Mouse (Mus musculus) limb, embryonic 12.5 days (tissue): ENCODE measurements around the gene Oaz2. TPM values are rescaled to one million over a fixed set of nuclear protein-coding genes. Genes with fewer than 3 reads are reported as not detected.
A peak's percentile ranks its signal among the peaks of the same experiment; 100 is the strongest.
"Not testable (repeated sequence)": the region's sequence is repeated elsewhere in the genome, so short reads cannot be mapped to it uniquely, and the experiment has no call there.

Experiments used
- ATAC-seq: fragments of 200-750 bp; cut with Nextera tagmentation; 2 replicates; pipeline ENCODE4 v1.8.0; 2017; ENCODE audit warnings: low read depth, moderate TSS enrichment; ENCODE audit not compliant: insufficient number of reproducible peaks, insufficient read depth, low FRiP score, low TSS enrichment
- H3K27ac ChIP-seq: fragments of 300-500 bp; sonication (generic); 2 replicates; pipeline ENCODE4 v1.5.1; 2016; ENCODE audit warnings: mild to moderate bottlenecking, moderate library complexity
- H3K27me3 ChIP-seq: fragments of 300-500 bp; sonication (generic); 2 replicates; pipeline ENCODE4 v1.6.1; 2016; ENCODE audit warnings: mild to moderate bottlenecking, moderate library complexity
- H3K36me3 ChIP-seq: fragments of 300-500 bp; sonication (generic); 2 replicates; pipeline ENCODE4 v1.6.1; 2016; ENCODE audit warnings: mild to moderate bottlenecking, moderate library complexity
- H3K4me1 ChIP-seq: fragments of 300-500 bp; sonication (generic); replicated peaks from 2 replicates; pipeline ENCODE4 v1.6.1; 2016
- H3K4me2 ChIP-seq: fragments of 300-500 bp; sonication (generic); 2 replicates; pipeline ENCODE4 v1.6.1; 2016; ENCODE audit warnings: mild to moderate bottlenecking, moderate library complexity
- H3K4me3 ChIP-seq: fragments of 300-500 bp; sonication (generic); replicated peaks from 2 replicates; pipeline ENCODE4 v1.5.1; 2016; ENCODE audit warnings: mild to moderate bottlenecking
- H3K9ac ChIP-seq: fragments of 300-500 bp; sonication (generic); replicated peaks from 2 replicates; pipeline ENCODE4 v1.6.1; 2016; ENCODE audit warnings: mild to moderate bottlenecking, moderate library complexity
- H3K9me3 ChIP-seq: fragments of 300-500 bp; sonication (generic); 2 replicates; pipeline ENCODE4 v1.6.1; 2016; ENCODE audit warnings: mild to moderate bottlenecking, moderate library complexity
- WGBS: fragments of 180-500 bp; shearing (Covaris S2); methylation state at CpG from one replicate; pipeline ENCODE4 v1.1.7; 2016; 5-methylcytosine and 5-hydroxymethylcytosine counted together
- polyA plus RNA-seq: library from polyadenylated mRNA; unstranded; fragments of >200 nt; fragmentation: Nextera tagmentation; extraction: Ambion mirVana; gene quantifications from 2 replicates; pipeline ENCODE4 v1.2.1, GENCODE M21; 2016

Oaz2 gene
- polyA plus RNA-seq, 1 experiment from 2014 or later, result 294 TPM

GRCm38 (mm10) chr9:65676358-65677118 is 8.7 kb downstream of the Oaz2 start:
- Histone ChIP-seq H3K4me3 (peak overlapping the region; percentile 77), H3K27ac (peak overlapping the region; percentile 77), H3K36me3 (0 out of 2 replicates have a peak, but pooled peaks cover 2% of the 10 kb centered on the region), H3K4me2 (peak overlapping the region; percentile 90), H3K27me3 (no peaks in the 10 kb centered on the region), H3K4me1 (peaks cover 41% of the 10 kb centered on the region), H3K9me3 (no peaks in the 10 kb centered on the region), H3K9ac (peak overlapping the region; percentile 89)
- WGBS, result under 1% methylated on average over 42 of the region's 51 CpGs
- peak; percentile 84 for ATAC-seq

GRCm38 (mm10) chr9:65677119-65677462 is 9.3 kb downstream of the Oaz2 start:
- no peaks in the 10 kb centered on the region for H3K27me3 ChIP-seq
- peak overlapping the region; percentile 77 for H3K4me3 ChIP-seq
- WGBS, result 1% methylated on average over 3 of the region's 3 CpGs
- ATAC-seq, result no peak
- H3K4me2 ChIP-seq, result peak overlapping the region; percentile 90
- peak overlapping the region; percentile 89 for H3K9ac ChIP-seq
- H3K9me3 ChIP-seq, result no peaks in the 10 kb centered on the region
- peak overlapping the region; percentile 77 for H3K27ac ChIP-seq
- H3K4me1 ChIP-seq, result peaks cover 45% of the 10 kb centered on the region
- H3K36me3 ChIP-seq, result peaks cover 5% of the 10 kb centered on the region; the same call in 1 of the 2 replicates

DNA sequence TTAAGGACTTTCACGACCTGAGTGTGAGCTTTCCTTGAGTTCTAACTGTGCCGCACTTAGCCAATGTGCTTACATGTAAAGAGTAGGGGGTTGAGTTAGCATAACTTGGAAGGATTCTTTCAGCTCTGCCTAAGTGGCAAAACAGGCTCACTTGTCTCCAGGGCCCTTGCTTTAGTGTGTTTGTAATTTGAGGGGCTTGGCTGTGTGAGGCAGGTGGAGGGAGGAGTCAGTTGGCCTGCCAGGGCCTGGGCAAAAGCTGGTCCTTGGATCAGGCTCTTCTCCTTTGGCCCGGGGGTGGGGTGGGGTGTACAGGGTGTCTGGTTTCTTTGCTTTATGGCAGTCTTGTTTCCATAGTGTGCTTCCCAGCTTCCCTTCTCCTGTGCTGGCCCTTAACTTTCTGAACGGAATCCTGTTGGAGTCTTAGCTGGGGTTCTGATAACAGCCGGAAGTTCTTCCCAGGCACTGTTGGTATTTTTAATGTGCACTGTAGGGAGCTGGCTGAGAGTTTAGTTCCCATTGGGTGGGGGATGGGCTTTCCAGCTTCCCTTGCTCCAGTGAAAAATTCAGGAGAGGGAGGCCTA is 11.5 kb downstream of the Oaz2 start:
- peak; percentile 67 for ATAC-seq
- H3K4me3 ChIP-seq, result peak overlapping the region; percentile 77
- H3K36me3 ChIP-seq, result peaks cover 13% of the 10 kb centered on the region; the same call in 1 of the 2 replicates
- H3K4me2 ChIP-seq, result peak overlapping the region; percentile 90
- 6% methylated on average over 5 of the region's 5 CpGs for WGBS
- H3K9me3 ChIP-seq, result no peaks in the 10 kb centered on the region
- no peaks in the 10 kb centered on the region for H3K27me3 ChIP-seq
- peaks cover 46% of the 10 kb centered on the region for H3K4me1 ChIP-seq
- H3K27ac ChIP-seq, result peak overlapping the region; percentile 90
- H3K9ac ChIP-seq, result peak overlapping the region; percentile 32

DNA sequence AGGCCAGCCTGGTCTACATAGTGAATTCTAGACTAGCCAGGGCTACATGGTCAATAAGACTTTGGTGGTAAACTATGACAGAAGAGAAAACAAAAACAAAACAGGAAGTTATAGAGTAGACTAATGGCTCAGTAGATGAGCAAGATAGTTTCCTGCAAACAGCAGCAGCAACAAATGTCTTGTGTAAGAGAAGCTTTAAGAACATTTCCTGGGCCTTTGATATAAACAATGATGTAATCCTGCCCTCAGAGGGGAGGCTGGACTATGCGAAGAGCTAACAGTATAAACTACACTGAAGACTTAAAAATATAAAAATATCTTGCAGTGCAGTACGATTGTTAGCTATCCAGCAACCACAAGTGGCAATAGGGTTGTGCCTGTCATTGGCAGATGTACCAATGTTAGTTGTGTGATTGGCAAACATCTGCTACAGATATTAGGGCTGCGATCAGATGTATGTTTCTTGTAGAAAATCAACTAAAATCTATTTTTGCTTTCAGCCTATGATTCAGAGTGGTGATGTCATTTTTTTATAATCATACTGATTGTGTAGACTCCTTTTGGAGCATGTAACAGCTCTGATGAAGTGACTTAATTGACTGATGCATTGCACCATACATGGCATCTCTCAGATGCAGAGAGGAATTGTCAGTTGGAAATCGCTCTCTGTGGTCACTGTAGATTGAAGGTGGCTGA is 13.3 kb downstream of the Oaz2 start:
- Histone ChIP-seq H3K4me3 (no peak overlapping the region), H3K9ac (no peak overlapping the region), H3K27ac (no peak overlapping the region; the same call in 1 of the 2 replicates), H3K27me3 (no peaks in the 10 kb centered on the region), H3K36me3 (peaks cover 29% of the 10 kb centered on the region), H3K4me2 (no peak overlapping the region), H3K4me1 (peaks cover 46% of the 10 kb centered on the region), H3K9me3 (no peaks in the 10 kb centered on the region)
- no peak for ATAC-seq
- WGBS, result 93% methylated on average over 4 of the region's 4 CpGs

- no peak for ATAC-seq
- Histone ChIP-seq H3K27ac (no peak overlapping the region; the same call in 1 of the 2 replicates), H3K4me2 (no peak overlapping the region), H3K9me3 (no peaks in the 10 kb centered on the region), H3K27me3 (no peaks in the 10 kb centered on the region), H3K4me3 (no peak overlapping the region), H3K4me1 (peaks cover 46% of the 10 kb centered on the region), H3K36me3 (peaks cover 34% of the 10 kb centered on the region), H3K9ac (no peak overlapping the region)
- 96% methylated on average over 2 of the region's 2 CpGs for WGBS
Observed at GRCm38 (mm10) chr9:65681634-65681940, 13.8 kb downstream of the Oaz2 start.

DNA sequence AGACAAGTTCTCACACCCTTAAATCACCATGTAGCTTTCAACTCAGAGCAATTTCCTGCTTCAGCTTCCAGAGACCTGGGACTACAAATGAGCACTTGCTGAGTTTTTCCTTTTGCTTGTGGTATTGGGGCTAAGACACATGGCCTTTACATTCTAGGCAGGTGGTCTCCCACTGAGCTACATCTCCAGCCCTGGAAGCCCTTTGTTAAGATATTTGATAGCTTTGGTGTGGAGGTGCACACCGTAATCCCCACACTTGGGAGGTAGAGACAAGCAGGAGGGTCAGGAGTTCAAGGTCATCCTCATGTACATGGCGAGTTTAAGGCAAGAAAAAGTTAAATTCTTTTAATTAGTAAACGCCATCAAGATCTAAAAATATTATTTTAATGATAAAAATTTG is 14.4 kb downstream of the Oaz2 start:
- peaks cover 40% of the 10 kb centered on the region for H3K36me3 ChIP-seq
- no peaks in the 10 kb centered on the region for H3K9me3 ChIP-seq
- no peak for ATAC-seq
- H3K27me3 ChIP-seq, result no peaks in the 10 kb centered on the region
- 88% methylated on average over 3 of the region's 3 CpGs for WGBS
- H3K4me3 ChIP-seq, result no peak overlapping the region
- H3K9ac ChIP-seq, result no peak overlapping the region
- H3K27ac ChIP-seq, result no peak overlapping the region
- H3K4me2 ChIP-seq, result no peak overlapping the region
- H3K4me1 ChIP-seq, result peaks cover 45% of the 10 kb centered on the region

DNA sequence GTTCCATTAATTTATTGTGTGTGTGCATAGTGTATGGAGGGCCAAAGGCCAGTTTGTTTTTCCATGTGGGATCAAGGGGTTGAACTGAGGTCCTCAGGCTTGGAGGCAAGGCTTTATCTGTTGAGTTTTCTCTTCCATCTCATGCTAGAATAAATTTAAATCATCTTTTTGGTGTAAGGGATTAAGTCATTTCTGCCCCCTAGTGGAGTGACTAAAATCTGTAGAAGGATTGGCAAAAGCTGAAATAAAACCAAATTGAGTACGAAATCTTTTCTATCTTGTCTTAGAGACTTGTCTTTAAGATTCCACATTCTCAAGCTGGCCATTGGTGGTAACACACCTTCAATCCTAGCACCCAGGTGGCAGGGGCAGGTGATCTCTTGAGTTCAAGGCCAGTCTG is 15.2 kb downstream of the Oaz2 start:
- WGBS, result 83% methylated on average over 1 of the region's 1 CpGs
- no peak overlapping the region for H3K4me3 ChIP-seq
- no peaks in the 10 kb centered on the region for H3K27me3 ChIP-seq
- ATAC-seq, result no peak
- no peak overlapping the region for H3K4me2 ChIP-seq
- no peaks in the 10 kb centered on the region for H3K9me3 ChIP-seq
- no peak overlapping the region for H3K27ac ChIP-seq
- peaks cover 48% of the 10 kb centered on the region for H3K36me3 ChIP-seq
- H3K9ac ChIP-seq, result no peak overlapping the region
- H3K4me1 ChIP-seq, result peaks cover 36% of the 10 kb centered on the region

DNA sequence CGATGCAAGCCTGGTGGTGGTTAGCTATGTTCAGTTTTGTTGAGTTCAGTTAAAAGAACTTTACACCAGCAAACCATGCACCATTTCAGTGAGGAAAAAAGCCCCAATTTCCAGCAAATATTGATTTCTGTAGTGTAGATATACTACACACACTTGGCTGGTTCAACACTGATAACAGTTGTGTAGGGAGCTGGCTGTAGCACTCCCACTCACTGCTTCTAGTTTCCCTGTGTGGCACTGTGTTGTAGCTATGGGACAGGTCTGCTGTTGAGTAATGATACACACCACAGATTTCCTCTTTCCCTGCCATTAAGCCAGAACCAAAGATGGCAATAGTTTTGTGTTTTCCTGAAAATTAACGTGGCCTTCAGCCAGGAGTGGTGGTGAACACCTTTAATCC is 16.9 kb downstream of the Oaz2 start:
- Histone ChIP-seq H3K36me3 (peaks cover 58% of the 10 kb centered on the region), H3K27ac (no peak overlapping the region)
- 86% methylated on average over 2 of the region's 2 CpGs for WGBS

GRCm38 (mm10) chr9:65689869-65690268 is 22.1 kb downstream of the Oaz2 start:
- H3K36me3 ChIP-seq, result peaks cover 83% of the 10 kb centered on the region
- H3K4me3 ChIP-seq, H3K9me3 ChIP-seq, ATAC-seq, H3K4me2 ChIP-seq, H3K27ac ChIP-seq, H3K9ac ChIP-seq, H3K27me3 ChIP-seq: not testable (repeated sequence)
- peaks cover 15% of the 10 kb centered on the region for H3K4me1 ChIP-seq
- 51% methylated on average over 2 of the region's 2 CpGs for WGBS

More for the DNA sequence above, 16.9 kb downstream of the Oaz2 start:
- no peak overlapping the region for H3K9ac ChIP-seq
- ATAC-seq, result no peak
- H3K4me1 ChIP-seq, result peaks cover 19% of the 10 kb centered on the region
- H3K9me3 ChIP-seq, result no peaks in the 10 kb centered on the region
- H3K4me2 ChIP-seq, result no peak overlapping the region
- H3K4me3 ChIP-seq, result no peak overlapping the region
- H3K27me3 ChIP-seq, result no peaks in the 10 kb centered on the region

DNA sequence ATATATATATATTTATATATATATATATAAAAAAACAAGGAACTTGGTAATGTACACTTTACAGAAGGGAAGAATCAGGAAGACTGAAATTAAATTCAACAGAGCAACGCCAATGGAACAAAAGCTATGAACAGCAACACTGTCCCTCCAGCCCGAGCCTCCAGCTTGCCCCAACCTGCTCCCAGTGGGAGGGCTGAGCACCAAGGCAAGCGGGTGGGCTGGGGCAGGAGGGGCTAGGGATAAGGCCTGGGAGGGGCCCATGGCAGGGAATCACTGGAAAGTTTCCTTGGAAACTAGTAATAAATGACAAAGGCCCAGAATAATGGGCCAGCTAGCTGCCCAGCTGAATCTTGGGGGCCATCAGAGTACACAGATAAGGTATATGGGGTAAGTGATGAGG is 24.7 kb downstream of the Oaz2 start:
- Histone ChIP-seq H3K27me3 (no peaks in the 10 kb centered on the region), H3K4me1 (peaks cover 15% of the 10 kb centered on the region), H3K27ac (peak overlapping the region; percentile 84), H3K9me3 (no peaks in the 10 kb centered on the region), H3K36me3 (peaks cover 85% of the 10 kb centered on the region), H3K4me2 (no peak overlapping the region), H3K4me3 (no peak overlapping the region), H3K9ac (no peak overlapping the region)
- whole genome bisulfite sequencing, result 65% methylated on average over 3 of the region's 3 CpGs
- ATAC-seq, result no peak

DNA sequence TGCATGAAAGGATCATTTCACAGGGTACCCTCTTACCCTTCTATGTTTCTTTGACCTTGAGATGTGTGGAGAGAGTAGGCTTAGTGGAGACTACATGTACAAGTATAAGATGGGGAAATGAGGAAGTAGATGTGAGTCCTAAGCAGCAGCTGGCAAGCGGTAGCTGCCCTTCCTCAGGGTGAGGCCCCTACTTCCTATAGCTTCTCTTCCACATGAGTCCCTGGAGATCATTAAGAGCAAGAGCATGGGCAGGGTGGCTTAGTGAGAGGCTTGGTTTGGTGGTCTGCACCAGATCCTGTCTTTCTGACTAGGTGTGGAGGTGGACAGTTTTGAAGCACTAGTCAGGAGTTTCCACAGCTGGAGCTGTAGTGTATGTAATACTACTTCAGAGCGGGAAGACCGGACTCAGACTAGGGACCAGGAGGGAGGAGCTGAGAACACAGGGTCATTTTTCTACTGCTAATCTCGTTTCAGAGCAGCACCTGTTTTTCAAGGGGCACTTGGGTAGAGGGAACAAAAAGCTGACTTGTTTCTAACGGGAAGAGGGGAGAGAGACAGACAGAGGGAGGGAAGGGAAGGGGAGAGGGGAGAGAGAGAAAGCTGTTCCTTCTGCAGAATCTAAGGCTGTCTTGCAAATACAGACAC is 25.3 kb downstream of the Oaz2 start:
- Histone ChIP-seq H3K9ac (no peak overlapping the region), H3K9me3 (no peaks in the 10 kb centered on the region), H3K27me3 (no peaks in the 10 kb centered on the region), H3K4me3 (no peak overlapping the region), H3K27ac (peak overlapping the region; percentile 84), H3K4me1 (peaks cover 15% of the 10 kb centered on the region), H3K4me2 (no peak overlapping the region), H3K36me3 (peaks cover 85% of the 10 kb centered on the region)
- ATAC-seq, result peak; percentile 60; the same call in 1 of the 2 replicates
- WGBS, result 46% methylated on average over 5 of the region's 5 CpGs
